Mouse (Mus musculus): Measurements from ENCODE around the gene Ryr1. TPM values are rescaled to one million over a fixed set of nuclear protein-coding genes. Genes with fewer than 3 reads are reported as not detected.
"Not testable (repeated sequence)": the region's sequence is repeated elsewhere in the genome, so short reads cannot be mapped to it uniquely, and the experiment has no call there.

The Ryr1 gene
- polyA plus RNA-seq, 1 experiment from 2014 or later, result 1.8 TPM

DNA sequence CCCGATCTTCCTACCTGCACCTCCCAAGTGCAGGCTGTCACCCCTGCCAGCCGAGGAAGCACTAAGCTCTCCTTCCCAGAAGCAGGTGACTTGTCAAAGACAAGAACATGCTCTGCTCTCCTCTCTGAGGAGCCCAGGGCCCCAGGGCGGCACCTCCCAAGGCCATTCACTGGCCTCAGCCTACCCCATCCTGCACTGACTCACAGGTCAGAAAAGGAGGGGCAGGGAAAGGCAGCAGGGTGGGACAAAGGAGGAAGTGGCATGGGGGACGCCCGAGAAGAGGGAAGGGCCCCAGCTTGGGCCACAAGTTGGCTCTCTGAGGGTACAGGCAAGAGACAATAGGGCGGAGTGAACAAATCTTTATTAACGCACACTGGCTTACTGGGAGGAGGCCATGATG lies 153.9 kb downstream of the Ryr1 start:
- 0 out of 2 replicates have a peak overlapping the region, but pooled peaks have one; percentile 23 for H3K27ac ChIP-seq
- peaks cover 34% of the 10 kb centered on the region for H3K4me1 ChIP-seq
- no peaks in the 10 kb centered on the region for H3K9me3 ChIP-seq (replicated peaks)
- ATAC-seq (replicated peaks; ENCODE audit: low FRiP score), result no peak
- H3K4me3 ChIP-seq (replicated peaks), result no peak overlapping the region
- H3K36me3 ChIP-seq, result peaks cover 53% of the 10 kb centered on the region
- WGBS, result 78% methylated on average over 7 of the region's 7 CpGs
- no peak overlapping the region for H3K9ac ChIP-seq
- no peak overlapping the region for H3K4me2 ChIP-seq
- H3K27me3 ChIP-seq, result no peaks in the 10 kb centered on the region

GRCm38 (mm10) chr7:28969672-28970394 lies 155.1 kb downstream of the Ryr1 start:
- H3K4me2 ChIP-seq, result no peak overlapping the region
- peak; percentile 30 for ATAC-seq (replicated peaks; ENCODE audit: low FRiP score)
- 36% methylated on average over 12 of the region's 12 CpGs for WGBS

DNA sequence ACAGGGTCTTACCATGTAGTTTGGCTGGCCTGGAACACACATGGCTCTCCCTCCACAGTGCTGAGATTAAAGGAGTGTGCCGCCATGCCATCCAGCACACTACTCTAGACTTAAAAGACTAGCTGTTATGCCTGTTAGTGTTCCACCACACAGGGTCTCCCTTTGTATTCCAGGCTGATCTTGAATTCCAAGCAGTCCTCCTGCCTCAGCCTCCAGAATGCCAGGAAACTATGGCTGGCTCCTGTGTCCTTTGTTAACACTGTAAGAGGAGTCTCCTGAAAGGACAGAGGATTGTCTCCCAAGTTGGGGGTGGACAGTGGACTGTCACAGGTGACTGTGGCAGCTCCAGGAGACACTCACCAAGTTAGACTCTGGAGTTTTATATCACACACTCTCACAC lies 155.7 kb downstream of the Ryr1 start:
- 97% methylated on average over 1 of the region's 1 CpGs for WGBS
- no peak overlapping the region for H3K9ac ChIP-seq
- H3K27ac ChIP-seq, result peak overlapping the region; percentile 52
- H3K27me3 ChIP-seq, result no peaks in the 10 kb centered on the region
- H3K36me3 ChIP-seq, result peaks cover 37% of the 10 kb centered on the region
- H3K4me3 ChIP-seq (replicated peaks), result no peak overlapping the region
- no peak overlapping the region for H3K4me2 ChIP-seq
- H3K9me3 ChIP-seq (replicated peaks), result no peaks in the 10 kb centered on the region
- ATAC-seq (replicated peaks; ENCODE audit: low FRiP score), result no peak
- peaks cover 38% of the 10 kb centered on the region for H3K4me1 ChIP-seq

More at GRCm38 (mm10) chr7:28969672-28970394, 155.1 kb downstream of the Ryr1 start:
- Histone ChIP-seq H3K36me3 (peaks cover 43% of the 10 kb centered on the region), H3K4me3 (replicated peaks) (no peak overlapping the region), H3K27me3 (no peaks in the 10 kb centered on the region), H3K4me1 (peaks cover 34% of the 10 kb centered on the region), H3K9ac (no peak overlapping the region), H3K9me3 (replicated peaks) (no peaks in the 10 kb centered on the region), H3K27ac (peak overlapping the region; percentile 63)

GRCm38 (mm10) chr7:28968120-28968519 lies 156.9 kb downstream of the Ryr1 start:
- H3K4me1 ChIP-seq, result peaks cover 44% of the 10 kb centered on the region
- not testable (repeated sequence) for H3K4me2 ChIP-seq; ATAC-seq (replicated peaks; ENCODE audit: low FRiP score); H3K4me3 ChIP-seq (replicated peaks); H3K9me3 ChIP-seq (replicated peaks); H3K9ac ChIP-seq; H3K27ac ChIP-seq; H3K27me3 ChIP-seq
- 95% methylated on average over 8 of the region's 8 CpGs for WGBS
- peaks cover 26% of the 10 kb centered on the region for H3K36me3 ChIP-seq

GRCm38 (mm10) chr7:28966751-28967505 lies 158.1 kb downstream of the Ryr1 start:
- H3K36me3 ChIP-seq, result peaks cover 17% of the 10 kb centered on the region
- no peak overlapping the region for H3K9ac ChIP-seq
- H3K4me2 ChIP-seq, result no peak overlapping the region
- 64% methylated on average over 4 of the region's 4 CpGs for WGBS
- ATAC-seq (replicated peaks; ENCODE audit: low FRiP score), result no peak
- no peak overlapping the region for H3K4me3 ChIP-seq (replicated peaks)
- no peaks in the 10 kb centered on the region for H3K9me3 ChIP-seq (replicated peaks)
- H3K4me1 ChIP-seq, result peaks cover 50% of the 10 kb centered on the region
- H3K27me3 ChIP-seq, result no peaks in the 10 kb centered on the region
- H3K27ac ChIP-seq, result no peak overlapping the region

GRCm38 (mm10) chr7:28966181-28966580 lies 158.8 kb downstream of the Ryr1 start:
- no peak for ATAC-seq (replicated peaks; ENCODE audit: low FRiP score)
- Histone ChIP-seq H3K9me3 (replicated peaks) (no peaks in the 10 kb centered on the region), H3K9ac (no peak overlapping the region), H3K4me1 (peaks cover 45% of the 10 kb centered on the region), H3K4me3 (replicated peaks) (no peak overlapping the region), H3K4me2 (no peak overlapping the region), H3K36me3 (peaks cover 10% of the 10 kb centered on the region), H3K27ac (no peak overlapping the region), H3K27me3 (no peaks in the 10 kb centered on the region)
- 78% methylated on average over 4 of the region's 5 CpGs for WGBS

GRCm38 (mm10) chr7:28965346-28965840 lies 159.6 kb downstream of the Ryr1 start:
- H3K4me2 ChIP-seq, result no peak overlapping the region
- H3K9ac ChIP-seq, result no peak overlapping the region
- 70% methylated on average over 5 of the region's 5 CpGs for WGBS
- no peak overlapping the region for H3K27ac ChIP-seq
- H3K36me3 ChIP-seq, result peaks cover 4% of the 10 kb centered on the region; the same call in 1 of the 2 replicates
- H3K4me1 ChIP-seq, result peaks cover 48% of the 10 kb centered on the region
- H3K27me3 ChIP-seq, result no peaks in the 10 kb centered on the region
- no peak overlapping the region for H3K4me3 ChIP-seq (replicated peaks)
- no peak for ATAC-seq (replicated peaks; ENCODE audit: low FRiP score)
- no peaks in the 10 kb centered on the region for H3K9me3 ChIP-seq (replicated peaks)

- H3K4me1 ChIP-seq, result peaks cover 53% of the 10 kb centered on the region
- H3K27ac ChIP-seq, result peak overlapping the region; percentile 93
- no peak overlapping the region for H3K4me2 ChIP-seq
- H3K9me3 ChIP-seq (replicated peaks), result no peaks in the 10 kb centered on the region
- no peak overlapping the region for H3K9ac ChIP-seq
- no peak overlapping the region for H3K4me3 ChIP-seq (replicated peaks)
- no peak for ATAC-seq (replicated peaks; ENCODE audit: low FRiP score)
- 54% methylated on average over 3 of the region's 3 CpGs for WGBS
- H3K27me3 ChIP-seq, result no peaks in the 10 kb centered on the region
- H3K36me3 ChIP-seq, result no peaks in the 10 kb centered on the region
Measured at GRCm38 (mm10) chr7:28963399-28963923, 161.5 kb downstream of the Ryr1 start.

GRCm38 (mm10) chr7:28961927-28962670 lies 162.9 kb downstream of the Ryr1 start, which contains the start of gene Actn4:
Gene Actn4, minus strand, starts transcription at chr7:28962340.
- no peaks in the 10 kb centered on the region for H3K9me3 ChIP-seq (replicated peaks)
- H3K4me3 ChIP-seq (replicated peaks), result peak within 1 kb of the TSS; percentile 72
- peak within 1 kb of the TSS; percentile 93 for H3K27ac ChIP-seq
- WGBS, result under 1% methylated on average over 76 of the region's 76 CpGs
- no peaks in the 10 kb centered on the region for H3K36me3 ChIP-seq
- ATAC-seq (replicated peaks; ENCODE audit: low FRiP score), result peak; percentile 92
- no peaks in the 10 kb centered on the region for H3K27me3 ChIP-seq
- peak within 1 kb of the TSS; percentile 92 for H3K9ac ChIP-seq
- peaks cover 66% of the 10 kb centered on the region for H3K4me1 ChIP-seq
- H3K4me2 ChIP-seq, result peak within 1 kb of the TSS; percentile 87

GRCm38 (mm10) chr7:28961584-28961926 lies 163.4 kb downstream of the Ryr1 start:
- H3K36me3 ChIP-seq, result no peaks in the 10 kb centered on the region
- no peak for ATAC-seq (replicated peaks; ENCODE audit: low FRiP score)
- H3K27ac ChIP-seq, result peak overlapping the region; percentile 86
- WGBS, result 2% methylated on average over 7 of the region's 7 CpGs
- no peaks in the 10 kb centered on the region for H3K9me3 ChIP-seq (replicated peaks)
- H3K4me2 ChIP-seq, result peak overlapping the region; percentile 87
- peak overlapping the region; percentile 92 for H3K9ac ChIP-seq
- peak overlapping the region; percentile 72 for H3K4me3 ChIP-seq (replicated peaks)
- H3K27me3 ChIP-seq, result no peaks in the 10 kb centered on the region
- H3K4me1 ChIP-seq, result peaks cover 67% of the 10 kb centered on the region

DNA sequence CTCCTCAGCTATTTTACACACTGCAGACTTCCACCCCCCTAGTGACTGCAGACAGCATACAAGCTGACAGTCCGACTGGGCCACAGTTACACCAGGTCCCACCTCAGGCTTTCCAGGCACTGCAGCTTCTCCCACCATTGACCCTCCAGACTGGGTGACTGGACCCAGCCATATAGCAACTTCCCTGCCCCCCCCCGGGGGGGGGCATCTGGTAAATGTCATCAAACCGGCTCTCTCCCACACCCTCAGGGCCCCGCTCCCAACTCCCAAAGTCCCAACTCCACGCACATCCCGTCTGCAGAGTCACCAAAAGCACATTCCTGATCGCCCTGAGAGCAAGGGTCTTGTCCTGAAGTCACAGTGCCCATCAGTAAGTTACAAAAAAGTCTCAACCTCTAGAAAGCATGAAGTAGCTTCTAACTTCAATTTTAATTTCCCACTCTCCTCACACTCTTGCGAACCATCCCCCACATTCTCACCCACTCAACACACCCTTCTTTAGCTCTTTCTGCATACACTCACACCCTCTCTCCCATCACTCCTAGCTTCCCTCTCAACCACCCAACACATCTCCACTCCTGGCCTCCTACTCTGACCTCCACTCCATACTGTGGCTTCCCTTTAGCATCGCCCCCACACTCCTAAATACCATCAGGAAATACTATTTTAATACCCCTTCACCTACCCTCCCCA lies 164.5 kb downstream of the Ryr1 start:
- H3K9ac ChIP-seq, result peak overlapping the region; percentile 92
- no peaks in the 10 kb centered on the region for H3K9me3 ChIP-seq (replicated peaks)
- no peaks in the 10 kb centered on the region for H3K27me3 ChIP-seq
- peak overlapping the region; percentile 86 for H3K27ac ChIP-seq
- H3K4me3 ChIP-seq (replicated peaks), result peak overlapping the region; percentile 72
- no peak for ATAC-seq (replicated peaks; ENCODE audit: low FRiP score)
- peaks cover 75% of the 10 kb centered on the region for H3K4me1 ChIP-seq
- whole genome bisulfite sequencing, result 14% methylated on average over 9 of the region's 9 CpGs
- H3K4me2 ChIP-seq, result peak overlapping the region; percentile 87
- no peaks in the 10 kb centered on the region for H3K36me3 ChIP-seq
